In the genomic region with DNA sequence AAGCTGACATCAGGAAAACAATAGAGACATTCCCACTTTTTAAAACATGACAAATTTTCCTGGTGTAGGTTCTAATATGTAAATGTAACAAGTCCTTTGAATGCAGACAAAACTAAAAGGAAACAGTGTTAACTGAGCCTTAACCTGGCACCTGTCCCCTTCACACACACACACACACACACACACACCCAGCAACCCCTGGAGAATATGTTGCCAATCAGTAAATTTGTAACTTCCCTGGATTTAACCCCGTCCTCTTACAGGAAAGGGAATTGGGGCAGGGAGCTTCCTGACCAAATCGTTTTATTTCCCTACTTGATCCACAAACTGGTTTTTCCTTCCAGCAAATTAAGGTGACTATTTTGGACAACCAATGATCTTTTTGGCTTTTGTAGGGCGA, we compare ENCODE assay signal across 12 mouse cellular contexts.
"Had no signal": no experiment of that assay in that cellular context is flagged by ENCODE, and none has a peak within 500 bp of the region (broad histone marks: within the 10 kb centered on the region; RNA-seq: fewer than 3 reads in every experiment).

No protein-coding gene starts in this region.

- H3K4me1 ChIP-seq: hindbrain, embryonic 12.5 days; limb, embryonic 15.5 days; liver, embryonic 15.5 days; lung, embryonic 15.5 days; midbrain, embryonic 13.5 days had no signal

- H3K9ac ChIP-seq: hindbrain, embryonic 12.5 days; limb, embryonic 15.5 days; liver, embryonic 15.5 days; lung, embryonic 15.5 days; midbrain, embryonic 13.5 days had no signal

- H3K27ac ChIP-seq: hindbrain, embryonic 12.5 days; hindbrain, postnatal 0 days; kidney, postnatal 0 days; layer of hippocampus, adult 2 months; left cerebral cortex, adult 2 months; limb, embryonic 15.5 days; liver, embryonic 15.5 days; lung, embryonic 15.5 days; midbrain, embryonic 13.5 days had no signal

- H3K9me3 ChIP-seq: hindbrain, embryonic 12.5 days; limb, embryonic 15.5 days; liver, embryonic 15.5 days; lung, embryonic 15.5 days; midbrain, embryonic 13.5 days had no signal

- H3K36me3 ChIP-seq: hindbrain, embryonic 12.5 days; limb, embryonic 15.5 days; liver, embryonic 15.5 days; lung, embryonic 15.5 days; midbrain, embryonic 13.5 days had no signal

- H3K4me2 ChIP-seq: hindbrain, embryonic 12.5 days; limb, embryonic 15.5 days; liver, embryonic 15.5 days; lung, embryonic 15.5 days; midbrain, embryonic 13.5 days had no signal

- H3K4me3 ChIP-seq: hindbrain, embryonic 12.5 days; layer of hippocampus, adult 2 months; left cerebral cortex, adult 2 months; limb, embryonic 15.5 days; liver, embryonic 15.5 days; lung, embryonic 15.5 days; midbrain, embryonic 13.5 days had no signal

- ATAC-seq: hindbrain, postnatal 0 days; midbrain, embryonic 13.5 days had no signal

- H3K27me3 ChIP-seq: hindbrain, embryonic 12.5 days; limb, embryonic 15.5 days; liver, embryonic 15.5 days; lung, embryonic 15.5 days; midbrain, embryonic 13.5 days had no signal

- DNase-seq: right cerebral cortex, adult 18-20 months; right cerebral cortex, postnatal 25 days; thymus, postnatal 4 days had no signal
